Mouse (Mus musculus): ENCODE measurements around the gene Cd59b. TPM values are rescaled to one million over a fixed set of nuclear protein-coding genes. Genes with fewer than 3 reads are reported as not detected.

The Cd59b gene
- polyA plus RNA-seq, 1 experiment from 2014 or later: 6.3 TPM

- H3K9me3 ChIP-seq (ENCODE audit: control insufficient read depth): no peaks in the 10 kb centered on the region
- WGBS: 44% methylated on average over 6 of the region's 6 CpGs
Measured at GRCm38 (mm10) chr2:104130165-104130564, 60.5 kb downstream of the Cd59b start.

GRCm38 (mm10) chr2:104130969-104131368 is 61.3 kb downstream of the Cd59b start:
- Histone ChIP-seq H3K27ac (ENCODE audit: low read depth, low read length) (no peak overlapping the region), H3K27me3 (replicated peaks; ENCODE audit: control insufficient read depth, insufficient read depth, low read length) (no peaks in the 10 kb centered on the region), H3K4me1 (replicated peaks; ENCODE audit: control insufficient read depth, insufficient read depth, low read length) (0 out of 2 replicates have a peak, but pooled peaks cover 6% of the 10 kb centered on the region), H3K9ac (ENCODE audit: low read depth, low read length) (no peak overlapping the region), H3K4me3 (ENCODE audit: low read depth, low read length) (no peak overlapping the region), H3K36me3 (ENCODE audit: control insufficient read depth, insufficient read depth) (no peaks in the 10 kb centered on the region), H3K4me2 (replicated peaks; ENCODE audit: low read depth) (no peak overlapping the region), H3K9me3 (ENCODE audit: control insufficient read depth) (no peaks in the 10 kb centered on the region)
- WGBS: 62% methylated on average over 3 of the region's 3 CpGs
- ATAC-seq: no peak
- TF ChIP-seq CTCF (IDR thresholded peaks at IDR 0.05; ENCODE audit: low read depth): peak; percentile 74

More at GRCm38 (mm10) chr2:104130165-104130564, 60.5 kb downstream of the Cd59b start:
- Histone ChIP-seq H3K36me3 (ENCODE audit: control insufficient read depth, insufficient read depth) (no peaks in the 10 kb centered on the region), H3K27ac (ENCODE audit: low read depth, low read length) (no peak overlapping the region), H3K4me3 (ENCODE audit: low read depth, low read length) (no peak overlapping the region), H3K4me1 (replicated peaks; ENCODE audit: control insufficient read depth, insufficient read depth, low read length) (0 out of 2 replicates have a peak, but pooled peaks cover 6% of the 10 kb centered on the region), H3K4me2 (replicated peaks; ENCODE audit: low read depth) (no peak overlapping the region), H3K9ac (ENCODE audit: low read depth, low read length) (no peak overlapping the region), H3K27me3 (replicated peaks; ENCODE audit: control insufficient read depth, insufficient read depth, low read length) (no peaks in the 10 kb centered on the region)
- ATAC-seq: 0 out of 2 replicates have a peak, but pooled peaks have one; percentile 20
- no peak for TF ChIP-seq CTCF (IDR thresholded peaks at IDR 0.05; ENCODE audit: low read depth)

GRCm38 (mm10) chr2:104132266-104132859 is 62.7 kb downstream of the Cd59b start:
- H3K36me3 ChIP-seq (ENCODE audit: control insufficient read depth, insufficient read depth): no peaks in the 10 kb centered on the region
- ATAC-seq: peak; percentile 11; the same call in 1 of the 2 replicates
- TF ChIP-seq CTCF (IDR thresholded peaks at IDR 0.05; ENCODE audit: low read depth): no peak
- H3K27ac ChIP-seq (ENCODE audit: low read depth, low read length): no peak overlapping the region
- H3K4me3 ChIP-seq (ENCODE audit: low read depth, low read length): no peak overlapping the region
- no peaks in the 10 kb centered on the region for H3K27me3 ChIP-seq (replicated peaks; ENCODE audit: control insufficient read depth, insufficient read depth, low read length)
- no peaks in the 10 kb centered on the region for H3K9me3 ChIP-seq (ENCODE audit: control insufficient read depth)
- 57% methylated on average over 7 of the region's 7 CpGs for WGBS
- no peak overlapping the region for H3K4me2 ChIP-seq (replicated peaks; ENCODE audit: low read depth)
- no peak overlapping the region for H3K9ac ChIP-seq (ENCODE audit: low read depth, low read length)
- H3K4me1 ChIP-seq (replicated peaks; ENCODE audit: control insufficient read depth, insufficient read depth, low read length): 0 out of 2 replicates have a peak, but pooled peaks cover 6% of the 10 kb centered on the region

- no peaks in the 10 kb centered on the region for H3K36me3 ChIP-seq (ENCODE audit: control insufficient read depth, insufficient read depth)
- no peak overlapping the region for H3K4me2 ChIP-seq (replicated peaks; ENCODE audit: low read depth)
- H3K4me3 ChIP-seq (ENCODE audit: low read depth, low read length): no peak overlapping the region
- no peak for TF ChIP-seq CTCF (IDR thresholded peaks at IDR 0.05; ENCODE audit: low read depth)
- no peak overlapping the region for H3K27ac ChIP-seq (ENCODE audit: low read depth, low read length)
- no peak overlapping the region for H3K9ac ChIP-seq (ENCODE audit: low read depth, low read length)
- ATAC-seq: no peak
- 0 out of 2 replicates have a peak, but pooled peaks cover 6% of the 10 kb centered on the region for H3K4me1 ChIP-seq (replicated peaks; ENCODE audit: control insufficient read depth, insufficient read depth, low read length)
- H3K9me3 ChIP-seq (ENCODE audit: control insufficient read depth): no peaks in the 10 kb centered on the region
- H3K27me3 ChIP-seq (replicated peaks; ENCODE audit: control insufficient read depth, insufficient read depth, low read length): no peaks in the 10 kb centered on the region
- 40% methylated on average over 10 of the region's 12 CpGs for WGBS
Measured at GRCm38 (mm10) chr2:104133042-104133810, 63.6 kb downstream of the Cd59b start.

- Histone ChIP-seq H3K27ac (ENCODE audit: low read depth, low read length) (no peak overlapping the region), H3K27me3 (replicated peaks; ENCODE audit: control insufficient read depth, insufficient read depth, low read length) (no peaks in the 10 kb centered on the region), H3K36me3 (ENCODE audit: control insufficient read depth, insufficient read depth) (no peaks in the 10 kb centered on the region), H3K4me2 (replicated peaks; ENCODE audit: low read depth) (no peak overlapping the region), H3K9me3 (ENCODE audit: control insufficient read depth) (no peaks in the 10 kb centered on the region), H3K9ac (ENCODE audit: low read depth, low read length) (no peak overlapping the region), H3K4me1 (replicated peaks; ENCODE audit: control insufficient read depth, insufficient read depth, low read length) (0 out of 2 replicates have a peak, but pooled peaks cover 6% of the 10 kb centered on the region), H3K4me3 (ENCODE audit: low read depth, low read length) (no peak overlapping the region)
- ATAC-seq: 0 out of 2 replicates have a peak, but pooled peaks have one; percentile 15
- WGBS: 47% methylated on average over 8 of the region's 8 CpGs
- peak; percentile 97 for TF ChIP-seq CTCF (IDR thresholded peaks at IDR 0.05; ENCODE audit: low read depth)
Measured at GRCm38 (mm10) chr2:104134150-104135056, 64.8 kb downstream of the Cd59b start.
